Mouse (Mus musculus) 3T3-L1 (cell line): ENCODE measurements around the gene Csdc2.

Experiments used
- DNase-seq: peaks from one replicate; pipeline ENCODE4 v3.0.0-alpha.2; 2015; ENCODE audit warnings: low read depth, low spot score

The Csdc2 gene

GRCm38 (mm10) chr15:81924933-81925332, 11.6 kb upstream of the Csdc2 start:
- no peak for DNase-seq

DNA sequence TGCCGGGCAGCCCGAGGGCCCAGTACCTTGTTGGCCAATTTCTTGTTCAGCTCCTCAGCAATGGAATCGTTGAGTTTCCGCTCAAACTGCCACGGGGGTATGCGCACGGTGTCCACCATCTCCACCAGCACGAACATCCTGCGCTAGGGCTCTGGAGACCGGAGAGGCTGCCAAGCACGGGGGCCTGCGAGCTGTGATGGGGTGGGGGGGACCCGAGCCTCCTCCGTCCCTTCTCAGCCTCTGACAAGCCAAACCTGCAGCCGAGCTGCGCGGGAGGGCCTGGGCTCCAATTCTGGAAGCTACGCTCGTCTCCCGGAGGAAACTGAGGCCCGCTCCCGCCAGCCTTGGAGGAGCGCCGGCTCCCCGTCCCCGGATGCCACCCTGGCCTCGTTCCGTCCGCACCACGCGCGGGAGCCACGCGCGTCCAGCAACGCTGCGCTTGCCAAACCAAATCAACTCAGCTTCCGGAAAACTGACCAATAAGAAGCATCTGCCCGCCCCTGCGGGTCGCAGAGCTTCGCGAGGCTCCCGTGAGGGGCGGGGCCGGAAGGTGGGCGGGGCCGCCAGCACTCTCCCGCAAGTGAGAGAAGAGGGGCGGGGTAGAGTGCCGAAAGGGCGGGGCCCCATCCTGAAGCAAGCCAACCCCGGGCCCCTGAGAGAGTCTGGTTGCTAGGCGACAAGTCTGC, 10.7 kb upstream of the Csdc2 start, which contains the start of gene Polr3h:
Polr3h (minus strand) TSS at position 481 of the 686 bp plus-strand sequence.
- peak; percentile 99 for DNase-seq

GRCm38 (mm10) chr15:81926446-81926822, 10.1 kb upstream of the Csdc2 start:
- DNase-seq, result no peak

GRCm38 (mm10) chr15:81927741-81928140, 8.8 kb upstream of the Csdc2 start:
- DNase-seq, result peak; percentile 92

DNA sequence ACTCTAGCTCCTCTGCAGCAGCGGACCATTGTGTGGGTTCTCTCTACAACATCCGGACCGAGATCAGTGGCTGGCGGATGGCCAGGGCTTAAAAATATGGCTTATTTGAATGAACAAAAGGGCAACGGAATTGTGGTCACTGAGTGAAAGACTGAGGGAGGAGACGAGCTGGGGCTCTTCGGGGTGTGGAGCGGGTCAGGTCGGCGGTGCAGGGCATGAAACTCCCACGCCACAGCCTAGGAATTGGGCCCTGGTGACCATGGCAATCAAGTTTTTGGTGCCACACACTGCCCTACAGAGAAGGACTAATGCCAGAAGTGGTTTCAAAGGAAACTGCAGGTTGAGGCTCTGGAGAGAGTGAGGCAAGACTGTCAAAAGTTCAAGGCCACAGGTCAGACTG, 8.3 kb upstream of the Csdc2 start:
- peak; percentile 68 for DNase-seq

DNA sequence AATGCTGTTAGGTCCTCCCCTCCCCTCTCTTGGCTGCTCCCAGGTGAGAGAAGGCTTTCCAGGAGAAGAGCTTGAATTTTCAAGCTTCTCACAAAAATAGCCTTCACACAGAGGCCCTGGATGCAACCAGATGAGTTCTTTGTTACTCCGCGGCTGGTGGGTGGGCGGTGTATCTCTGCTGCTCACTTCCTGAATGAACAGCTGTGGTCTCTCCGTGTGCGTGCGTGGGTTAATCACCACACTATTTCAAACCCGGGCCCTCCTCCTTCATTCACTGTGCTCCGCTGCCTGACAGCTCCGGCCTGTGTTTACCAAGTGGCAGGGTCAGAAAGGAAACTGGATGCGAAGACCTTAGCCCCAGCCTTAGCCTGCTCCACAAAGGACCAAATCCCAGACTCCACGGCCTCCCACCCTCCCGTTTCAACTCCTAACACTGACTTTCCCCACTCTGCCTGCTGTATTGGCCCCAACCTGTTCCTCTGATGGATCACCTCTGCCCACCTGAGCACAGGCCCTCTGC, 3.5 kb upstream of the Csdc2 start:
- DNase-seq, result no peak

- DNase-seq, result no peak
Measured at GRCm38 (mm10) chr15:81933986-81934385, 2.6 kb upstream of the Csdc2 start.

DNA sequence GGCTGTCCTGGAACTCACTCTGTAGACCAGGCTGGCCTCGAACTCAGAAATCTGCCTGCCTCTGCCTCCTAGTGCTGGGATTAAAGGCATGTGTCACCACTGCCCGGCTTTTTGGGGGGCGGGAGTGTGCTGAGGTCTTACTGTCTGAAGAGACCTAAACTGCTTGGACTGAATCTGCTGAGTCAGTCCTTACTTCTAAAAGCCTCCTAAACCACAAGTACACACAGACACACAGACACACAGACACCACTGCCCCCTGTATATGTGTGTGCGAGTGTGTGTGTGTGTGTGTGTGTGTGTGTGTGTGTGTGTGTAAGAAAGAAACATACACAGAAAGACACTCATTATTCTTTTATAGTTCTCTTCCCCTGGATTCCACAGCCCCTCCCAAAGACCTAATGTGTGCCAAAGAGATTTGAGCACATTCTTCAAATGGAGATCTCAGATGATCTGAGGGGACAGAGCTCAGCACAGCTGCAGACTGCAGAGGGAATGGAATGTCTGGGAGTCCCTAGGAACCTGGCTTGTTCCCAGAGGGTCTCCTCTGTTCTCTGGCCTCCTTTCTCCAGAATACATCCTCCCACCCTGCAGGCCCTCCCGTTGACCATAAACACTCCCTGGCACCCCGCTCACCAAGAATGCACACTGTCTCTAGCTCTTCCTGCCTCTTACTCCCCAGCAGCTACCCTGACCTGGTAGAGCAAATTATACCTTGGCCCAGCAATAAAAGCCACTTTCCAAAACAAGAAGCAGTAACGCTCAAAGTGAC, 506 bp upstream of the Csdc2 start:
- DNase-seq, result no peak

GRCm38 (mm10) chr15:81937098-81937972, 776 bp downstream of the Csdc2 start:
- no peak for DNase-seq

- peak; percentile 62 for DNase-seq
Measured at GRCm38 (mm10) chr15:81938246-81938645, 1.7 kb downstream of the Csdc2 start.

DNA sequence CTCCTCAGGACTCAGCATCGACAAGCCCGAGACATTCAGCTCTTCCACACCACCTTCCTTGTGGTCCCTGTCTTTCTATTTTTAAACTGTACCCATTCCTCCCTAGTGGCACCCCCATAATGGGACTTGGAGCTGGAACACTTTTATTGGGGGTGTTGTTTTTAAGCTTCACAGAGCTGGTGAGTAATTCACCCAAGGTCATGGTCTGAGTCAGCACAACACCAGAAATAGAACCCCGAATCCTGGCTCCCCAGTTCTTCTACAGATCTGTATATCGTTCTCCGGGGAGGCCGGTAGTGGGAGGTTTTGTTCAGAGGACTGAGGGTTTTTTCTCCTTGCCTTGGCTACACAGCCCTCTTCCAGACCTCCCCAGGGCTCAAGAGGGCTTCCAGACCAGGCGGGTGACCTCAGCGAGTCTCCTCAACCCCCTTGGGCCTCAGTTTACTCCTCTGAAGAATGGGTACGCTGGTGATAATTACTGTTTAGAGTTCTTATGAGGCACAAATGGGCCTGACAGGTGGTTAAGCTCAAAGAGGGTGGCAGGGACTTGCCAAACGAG, 2.7 kb downstream of the Csdc2 start:
- no peak for DNase-seq

DNA sequence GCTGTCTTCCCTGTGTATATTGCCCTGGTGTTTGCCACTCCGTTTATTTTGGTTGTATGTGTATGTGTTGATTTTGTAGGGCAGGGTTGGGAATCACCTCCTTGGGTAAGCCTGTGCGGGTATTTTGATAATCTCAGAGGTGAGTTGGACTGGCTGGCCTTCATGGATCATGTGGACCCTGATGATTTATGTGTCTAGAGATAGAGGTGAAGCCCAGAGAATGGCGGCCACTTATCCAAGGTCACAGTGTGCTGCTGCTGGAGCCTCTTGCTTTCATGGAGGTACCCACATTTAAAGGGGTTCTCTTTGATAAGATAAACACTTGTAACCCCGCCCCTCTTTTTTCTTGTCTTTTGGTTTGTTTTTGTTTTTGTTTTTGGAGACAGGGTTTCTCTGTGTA, 3.2 kb downstream of the Csdc2 start:
- DNase-seq, result no peak

DNA sequence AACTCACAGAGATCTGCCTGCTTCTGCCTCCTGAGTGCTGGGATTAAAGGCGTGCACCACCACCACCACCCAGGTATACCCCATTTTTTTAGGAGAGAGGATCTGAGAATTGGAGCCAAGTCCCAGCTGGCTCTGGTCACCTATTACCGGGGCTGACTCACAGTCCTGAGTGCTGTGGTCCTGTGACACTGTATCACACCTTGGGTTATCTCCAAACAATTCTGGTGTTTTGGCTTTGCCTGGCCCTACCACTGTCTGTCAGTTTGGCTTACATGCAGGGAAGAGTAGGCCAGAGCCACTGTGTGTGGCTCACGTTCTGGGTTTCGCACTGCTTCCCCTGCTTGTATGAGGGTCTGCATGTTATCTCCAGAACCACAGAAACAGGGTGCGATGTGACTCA, 3.7 kb downstream of the Csdc2 start:
- DNase-seq, result no peak

DNA sequence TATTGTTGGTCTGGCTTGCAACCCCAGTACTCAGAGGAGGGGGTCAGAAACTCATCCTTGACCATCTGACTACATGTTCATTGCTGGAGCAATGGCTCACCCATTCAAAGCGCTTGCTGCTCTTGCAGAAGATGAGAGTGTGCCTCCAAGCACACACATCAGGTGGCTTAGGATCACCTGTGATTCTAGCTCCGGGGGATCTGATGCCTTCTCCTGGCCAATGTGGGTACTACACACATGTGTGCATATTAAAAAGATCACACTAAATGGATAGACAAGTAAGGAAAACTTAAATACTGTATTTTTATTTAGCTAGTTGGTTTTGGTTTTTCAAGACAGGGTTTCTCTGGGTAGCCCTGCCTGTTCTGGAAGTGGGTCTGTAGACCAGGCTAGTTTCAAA, 4.5 kb downstream of the Csdc2 start:
- no peak for DNase-seq

DNA sequence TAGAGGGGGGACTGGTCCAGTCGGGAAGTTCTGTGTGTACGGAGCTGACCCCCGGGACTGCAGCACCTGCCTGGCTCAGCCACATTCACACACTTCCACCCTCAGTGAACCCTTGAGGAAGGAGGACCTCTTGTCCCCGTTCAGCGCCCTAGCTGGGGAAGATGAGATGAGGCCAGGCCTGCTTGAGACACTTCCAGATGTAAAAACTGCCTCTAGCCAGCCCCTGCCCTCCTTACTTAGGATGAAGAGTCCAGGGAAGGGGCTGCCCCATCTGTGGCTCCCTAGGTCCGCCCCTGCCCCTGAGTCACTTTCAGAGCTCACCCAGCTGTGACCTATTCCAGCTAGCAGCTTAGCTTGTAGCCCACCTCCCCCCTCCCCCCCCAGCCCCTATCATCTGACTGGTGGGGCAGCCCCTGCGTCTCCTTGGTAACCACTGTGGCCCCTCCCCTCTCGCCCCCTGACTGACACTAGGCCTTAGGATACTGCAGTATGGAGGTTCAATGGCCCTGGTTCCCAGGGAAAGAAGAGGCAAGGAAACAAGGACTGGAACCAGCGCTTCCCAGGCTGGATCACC, 6.7 kb downstream of the Csdc2 start:
- DNase-seq, result no peak

- DNase-seq, result no peak
Measured at GRCm38 (mm10) chr15:81949076-81949475, 12.5 kb downstream of the Csdc2 start.

GRCm38 (mm10) chr15:81949476-81950131, 13.0 kb downstream of the Csdc2 start:
- no peak for DNase-seq

- no peak for DNase-seq
Measured at GRCm38 (mm10) chr15:81950716-81951115, 14.2 kb downstream of the Csdc2 start.

- no peak for DNase-seq
Measured at GRCm38 (mm10) chr15:81951159-81951558, 14.6 kb downstream of the Csdc2 start.

GRCm38 (mm10) chr15:81952310-81952709, 15.8 kb downstream of the Csdc2 start:
- DNase-seq, result no peak

- no peak for DNase-seq
Measured at GRCm38 (mm10) chr15:81954151-81954583, 17.6 kb downstream of the Csdc2 start.
